Mouse (Mus musculus) kidney, postnatal 25 days (tissue): ENCODE measurements around the gene Tmem186.

ENCODE experiments used
- DNase-seq, 2 experiments: peaks; one replicate each; pipeline ENCODE4 v3.0.0; 2021; ENCODE audit warnings: mixed read lengths in 2 of 2

Gene Tmem186

DNA sequence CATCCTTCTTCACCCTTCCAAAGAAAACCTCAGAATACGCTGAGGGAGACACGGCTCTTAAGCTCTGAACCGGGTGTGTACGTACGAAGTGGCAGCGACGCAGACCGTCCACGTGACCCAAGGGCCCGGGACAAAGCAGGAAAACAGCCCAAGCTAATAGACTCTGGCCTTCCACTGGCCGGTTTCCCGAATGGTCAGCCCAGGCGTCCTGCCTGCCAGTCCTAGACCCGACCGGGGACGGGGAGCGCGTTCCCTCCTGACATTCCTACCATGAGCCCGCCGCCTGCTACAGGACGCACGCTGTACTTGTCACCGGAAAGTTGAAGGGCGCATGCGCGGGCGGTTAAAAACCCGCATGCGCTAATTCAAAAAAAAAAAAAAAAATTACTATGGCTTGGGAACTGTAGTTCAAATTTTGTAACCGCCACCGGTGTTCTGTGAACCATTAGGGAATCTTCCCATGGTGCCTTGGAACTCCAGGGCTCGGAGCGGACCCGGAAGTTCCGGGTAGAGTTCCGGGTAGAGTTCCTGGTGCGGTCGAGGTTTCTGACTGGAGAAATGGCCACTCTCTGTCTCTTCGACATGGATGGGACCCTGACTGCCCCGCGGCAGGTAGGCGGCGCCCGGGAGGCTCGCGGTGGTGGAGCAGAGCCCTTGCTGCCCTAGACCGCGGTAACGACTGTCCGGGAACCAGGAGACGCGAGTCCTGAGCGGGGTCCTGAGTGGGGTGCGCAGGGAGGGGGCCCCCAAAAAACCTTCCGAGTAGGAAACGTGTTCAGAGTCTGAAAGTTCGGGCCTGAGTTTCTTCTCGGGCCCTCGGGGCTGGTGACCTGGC is at the start of gene Tmem186, which contains the start of gene Pmm2:
Tmem186 (minus strand) TSS at position 496 of the 835 bp plus-strand sequence.
Pmm2 (plus strand) TSS at position 458 of the 835 bp plus-strand sequence.
- DNase-seq = peak; percentile 86 to 93

DNA sequence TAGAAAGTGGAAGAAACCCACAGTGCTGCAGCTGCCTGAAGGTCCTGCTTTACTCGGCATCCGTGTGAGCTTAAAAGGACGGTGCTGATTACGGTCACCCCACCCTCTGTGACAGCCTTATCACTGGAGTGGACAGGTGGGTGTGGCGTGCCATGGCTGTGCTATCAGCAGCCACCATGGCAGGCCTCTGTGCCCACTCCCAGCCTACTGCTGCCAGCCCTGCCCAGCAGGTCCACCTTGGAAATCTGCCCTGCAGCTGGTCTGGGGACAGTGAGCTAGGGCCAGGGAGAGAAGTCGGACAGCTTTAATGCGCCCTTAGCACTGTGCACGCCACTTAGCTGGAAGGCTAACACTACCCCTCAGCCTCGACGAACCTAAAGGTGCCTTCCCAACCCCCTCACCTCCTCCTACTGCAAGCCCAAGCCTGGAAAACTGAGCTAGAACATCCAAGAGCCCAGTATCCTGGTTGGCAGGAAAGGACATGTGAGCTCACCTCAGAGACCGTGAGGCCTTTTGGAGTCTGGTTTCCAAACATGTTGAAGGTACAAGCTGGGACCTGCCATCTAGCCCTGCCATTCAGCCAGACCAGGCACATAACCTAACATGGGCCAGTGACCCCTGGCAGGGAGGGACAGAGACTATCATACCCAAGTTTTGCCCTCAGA is 49.5 kb upstream of the Tmem186 start:
- DNase-seq = no peak

DNA sequence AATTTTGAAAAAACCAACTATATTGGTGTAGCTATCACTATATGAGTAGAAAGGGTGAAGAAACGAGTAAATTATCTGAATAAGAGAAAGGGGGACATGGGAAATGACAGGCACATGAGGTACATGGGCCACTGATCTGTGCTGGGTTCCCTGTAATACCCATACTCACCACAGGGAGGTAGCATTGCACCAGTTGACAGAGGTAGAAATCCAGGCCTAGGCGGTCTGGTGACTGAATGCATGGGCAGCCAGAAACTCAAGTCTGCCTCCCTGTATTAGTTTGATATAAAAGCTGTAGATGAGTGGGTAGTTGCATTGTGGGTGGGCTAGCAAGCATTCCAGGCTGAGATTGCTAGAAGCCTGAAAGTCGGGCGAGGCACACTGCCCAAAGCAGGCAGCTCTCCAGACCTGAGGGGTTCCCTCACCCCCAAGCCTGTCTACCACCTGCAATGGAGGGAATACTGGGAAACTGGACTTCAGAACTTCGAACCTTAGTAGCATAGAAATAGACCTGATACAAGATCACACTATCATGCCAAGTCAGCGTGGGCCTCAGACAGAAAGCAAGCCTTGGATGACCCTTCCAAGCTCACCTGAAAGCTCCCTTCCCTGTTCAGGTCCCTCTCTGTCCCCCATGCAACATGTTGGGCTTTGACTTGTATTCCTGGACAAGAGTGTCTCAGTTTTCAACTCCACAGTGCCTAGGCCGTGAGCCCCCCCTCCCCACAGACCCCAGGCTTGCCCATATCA is 48.8 kb upstream of the Tmem186 start:
- DNase-seq = peak; percentile 75 to 86

DNA sequence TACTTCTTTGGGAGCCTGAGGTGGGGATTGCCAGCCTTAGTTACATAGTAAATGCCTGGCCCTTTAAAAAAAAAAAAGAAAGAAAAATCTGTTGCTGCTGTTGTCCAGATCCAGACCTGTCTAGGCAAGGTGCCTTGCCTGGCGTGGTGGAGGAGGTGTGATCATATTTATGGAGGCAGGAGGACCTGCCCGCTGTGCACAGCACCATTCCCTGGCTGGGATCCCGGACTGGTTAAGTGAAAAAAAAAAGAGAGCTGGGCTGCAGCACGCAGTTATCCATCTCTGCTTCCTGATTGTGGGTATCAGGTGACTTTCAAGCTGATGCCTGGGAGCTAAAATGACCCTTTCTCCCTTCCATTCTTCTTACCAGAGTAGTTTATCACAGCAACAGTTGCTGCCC is 47.6 kb upstream of the Tmem186 start:
- DNase-seq = peak; percentile 51 to 61

DNA sequence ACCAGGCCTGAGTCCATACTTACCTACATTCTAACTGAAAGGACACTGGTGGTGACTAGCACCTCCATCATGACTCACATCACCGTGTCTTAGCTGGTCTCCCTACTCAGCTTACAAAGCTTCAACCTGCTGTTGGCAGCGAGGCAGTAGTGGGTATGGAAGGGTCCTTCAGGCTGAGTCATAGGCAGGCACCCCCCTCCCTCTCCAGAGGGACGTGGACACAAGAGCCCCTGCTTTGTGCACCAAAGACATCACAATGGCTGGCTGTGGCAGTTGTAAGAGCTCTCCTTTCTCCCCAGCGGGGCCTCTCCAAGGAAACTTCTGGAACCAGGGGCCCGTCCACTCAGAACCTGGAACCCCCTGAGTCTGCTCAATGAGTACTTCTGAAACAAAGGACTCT is 43.0 kb upstream of the Tmem186 start, which contains the start of gene Gm5767:
Gm5767 (plus strand) TSS at position 301 of the 400 bp plus-strand sequence.
- DNase-seq = no peak

DNA sequence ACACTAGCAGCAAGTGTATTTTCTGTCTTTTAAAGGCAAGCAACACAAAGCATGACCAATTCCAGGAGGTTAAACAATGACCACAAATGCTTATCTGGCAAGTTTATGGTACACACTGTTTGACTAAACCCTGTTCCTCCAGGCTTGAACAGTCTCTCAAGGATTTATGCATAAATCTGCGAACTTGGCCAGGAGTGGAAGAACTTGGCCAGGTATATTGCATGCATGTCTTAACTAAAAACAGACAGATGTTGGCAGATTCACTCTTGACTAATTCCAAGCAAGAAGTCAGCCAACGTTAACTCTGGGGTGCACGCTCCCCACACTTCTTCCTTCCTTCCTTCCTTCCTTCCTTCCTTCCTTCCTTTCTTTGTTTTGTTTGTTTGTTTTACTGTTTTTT is 42.3 kb upstream of the Tmem186 start:
- DNase-seq = no peak

DNA sequence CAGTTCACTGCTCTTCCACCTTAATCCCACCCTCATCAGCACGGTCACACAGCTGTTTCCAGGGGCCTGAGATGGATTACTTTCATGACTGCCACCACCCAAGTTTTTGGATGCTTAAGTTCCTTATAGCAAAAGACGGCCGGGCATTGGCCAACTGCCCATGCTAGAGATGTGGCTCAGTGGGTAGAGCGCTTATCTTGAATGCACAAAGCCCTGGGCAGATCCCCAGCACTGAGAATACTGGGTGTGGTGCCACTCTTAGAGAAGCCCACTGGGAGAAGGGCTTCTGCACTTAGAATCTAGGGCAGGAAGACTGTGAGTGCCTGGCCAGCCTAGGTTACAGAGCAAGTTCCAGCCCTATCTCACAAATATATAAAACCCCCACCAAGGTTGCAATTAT is 41.2 kb upstream of the Tmem186 start:
- DNase-seq = no peak

DNA sequence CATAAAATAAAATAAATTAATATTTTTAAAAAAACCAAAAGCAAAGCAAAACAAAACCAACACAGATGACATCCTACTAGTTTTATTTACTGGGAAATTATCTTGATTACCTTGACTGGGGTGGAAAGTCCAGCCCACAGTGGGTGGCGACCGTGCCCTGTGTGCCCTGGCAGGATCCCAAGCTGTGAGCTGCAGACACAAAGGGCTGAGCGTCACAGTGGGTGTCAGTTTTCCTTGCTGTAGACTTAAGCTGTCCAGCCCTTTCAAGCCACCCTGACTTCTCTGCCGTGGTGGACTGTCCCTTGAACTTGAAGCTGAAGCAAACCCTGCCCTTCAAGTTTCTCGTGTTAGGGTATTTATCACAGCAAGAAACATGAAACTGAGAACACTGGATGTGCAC is 40.5 kb upstream of the Tmem186 start:
- peak; percentile 63 to 69 for DNase-seq

DNA sequence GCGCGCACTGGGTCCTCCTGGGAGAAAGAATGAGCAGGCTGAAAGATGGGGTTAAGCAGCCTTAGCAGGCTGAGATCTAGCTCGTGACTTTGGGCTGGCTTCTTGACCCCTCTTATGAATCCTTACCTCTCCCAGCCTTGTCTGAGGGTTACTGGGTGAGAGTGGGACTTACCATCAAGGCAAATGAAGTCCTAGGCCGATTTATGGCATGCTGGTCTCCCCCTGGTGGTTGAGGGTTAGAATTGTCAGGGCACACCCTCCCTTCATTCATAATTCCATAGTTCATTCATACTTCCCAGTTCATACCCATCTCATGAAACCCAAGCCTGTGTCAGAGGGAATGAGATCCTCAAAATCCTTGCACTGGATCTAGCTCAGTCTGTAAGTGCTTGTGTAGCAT is 39.3 kb upstream of the Tmem186 start:
- peak in 1 of 2 experiments; percentile 33 for DNase-seq

DNA sequence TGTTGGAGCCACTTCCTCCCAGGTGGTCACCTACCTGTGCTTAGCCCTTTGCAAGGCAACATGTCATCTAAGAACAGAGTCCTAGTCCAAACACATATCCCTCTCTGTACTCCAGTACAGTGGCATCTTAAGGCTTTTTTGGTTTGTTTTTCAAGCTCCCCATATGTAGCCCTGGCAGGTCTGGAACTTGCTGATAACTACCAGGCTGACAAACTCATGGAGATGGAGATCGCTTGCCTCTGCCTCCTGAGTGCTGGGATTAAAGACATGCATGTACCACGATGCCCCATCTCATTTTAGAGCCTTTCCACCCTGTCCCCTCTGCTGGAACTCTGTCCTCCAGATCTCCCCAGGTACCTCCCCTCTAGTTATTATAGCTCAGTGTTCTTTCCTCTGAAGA is 38.7 kb upstream of the Tmem186 start:
- DNase-seq = no peak

DNA sequence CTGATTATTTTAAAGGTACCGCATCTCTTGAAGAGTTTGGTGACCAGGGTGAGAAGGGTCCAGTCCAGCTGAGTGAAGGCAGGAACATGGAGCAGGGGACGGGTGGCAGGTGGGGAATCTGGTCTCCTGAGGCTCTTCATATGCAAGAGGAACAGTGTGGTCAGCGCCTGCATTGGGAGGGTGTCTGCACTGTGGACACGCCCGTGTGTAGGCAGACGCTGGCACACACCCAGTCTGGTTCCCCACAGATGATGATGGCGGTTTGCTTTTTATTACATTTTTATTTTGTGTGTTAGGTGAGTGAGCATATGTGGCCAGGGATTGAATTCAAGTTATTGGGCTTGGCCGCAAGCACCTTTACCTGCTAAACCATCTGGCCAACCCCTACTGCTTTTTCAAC is 38.0 kb upstream of the Tmem186 start:
- DNase-seq = no peak

DNA sequence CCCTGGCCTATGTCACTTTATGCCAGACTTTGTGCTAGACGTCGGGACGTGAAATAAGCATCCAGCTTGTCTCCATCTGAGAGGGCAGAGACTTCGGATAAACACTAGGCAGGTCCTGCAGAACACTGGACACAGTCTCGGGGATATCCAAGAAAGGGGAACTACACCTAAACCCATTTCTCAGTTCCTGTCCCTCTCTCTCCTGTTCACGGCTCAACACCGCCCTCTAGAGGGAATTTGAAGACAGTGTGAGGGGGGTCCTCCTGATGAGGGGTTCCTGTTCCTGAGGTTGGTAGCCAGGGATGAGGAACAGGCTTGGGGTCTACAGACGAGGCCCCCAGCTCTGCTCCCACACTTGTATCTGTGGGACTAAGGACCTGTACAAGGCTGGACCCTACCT is 36.7 kb upstream of the Tmem186 start:
- peak; percentile 47 to 54 for DNase-seq

DNA sequence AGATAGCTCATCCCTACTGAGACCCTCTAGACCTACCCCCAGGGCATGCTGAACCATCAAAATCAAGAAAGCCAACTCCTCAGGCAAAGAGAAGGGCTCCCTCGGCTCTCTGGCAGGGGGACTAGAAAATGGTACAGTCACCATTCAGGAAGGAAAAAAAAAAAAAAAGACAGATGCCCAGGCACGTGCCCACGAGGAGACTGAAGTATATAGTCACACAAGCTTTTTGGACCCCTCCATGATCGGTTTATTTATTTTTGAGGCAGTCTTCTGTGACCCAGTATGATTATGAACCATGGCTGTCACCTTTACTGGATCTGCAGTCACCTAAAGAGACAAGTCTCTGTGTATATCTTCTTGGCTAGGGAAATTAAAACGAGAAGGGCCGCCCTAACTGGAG is 35.8 kb upstream of the Tmem186 start:
- no peak for DNase-seq

DNA sequence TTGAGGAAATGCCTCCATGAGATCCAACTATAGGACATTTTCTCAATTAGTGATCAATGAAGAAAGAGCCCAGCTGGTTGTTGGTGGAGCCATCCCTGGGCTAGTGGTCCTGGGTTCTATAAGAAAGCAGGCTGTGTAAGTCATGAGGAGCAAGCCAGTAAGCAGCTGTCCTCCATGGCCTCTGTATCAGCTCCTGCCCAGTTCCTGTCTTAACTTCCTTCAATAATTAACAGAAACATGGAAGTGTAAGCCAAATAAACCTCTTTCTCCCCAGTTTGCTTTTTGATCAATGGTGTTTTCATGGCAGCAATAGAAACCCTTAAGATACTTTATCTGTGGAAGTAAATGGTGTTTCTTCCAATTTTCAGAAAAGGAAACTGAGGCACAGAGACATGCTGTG is 35.3 kb upstream of the Tmem186 start:
- peak in 1 of 2 experiments; percentile 50 for DNase-seq

DNA sequence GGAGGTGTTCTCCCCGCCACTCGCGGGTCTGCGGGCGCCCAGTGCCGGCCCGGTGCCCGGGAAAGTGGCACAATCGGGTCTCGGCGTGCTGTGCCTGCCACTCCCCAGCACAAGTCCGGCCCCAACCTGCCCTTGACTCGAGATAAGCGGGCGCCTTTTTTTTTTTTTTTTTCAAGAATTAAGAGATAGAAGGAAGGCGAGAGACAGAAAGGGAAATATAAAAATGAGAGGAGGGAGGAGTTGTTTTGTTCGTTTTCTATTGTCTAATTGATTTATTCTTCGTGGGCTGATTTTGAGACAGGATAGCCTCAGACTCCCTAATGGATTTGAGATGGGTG is 34.8 kb upstream of the Tmem186 start:
- no peak for DNase-seq

DNA sequence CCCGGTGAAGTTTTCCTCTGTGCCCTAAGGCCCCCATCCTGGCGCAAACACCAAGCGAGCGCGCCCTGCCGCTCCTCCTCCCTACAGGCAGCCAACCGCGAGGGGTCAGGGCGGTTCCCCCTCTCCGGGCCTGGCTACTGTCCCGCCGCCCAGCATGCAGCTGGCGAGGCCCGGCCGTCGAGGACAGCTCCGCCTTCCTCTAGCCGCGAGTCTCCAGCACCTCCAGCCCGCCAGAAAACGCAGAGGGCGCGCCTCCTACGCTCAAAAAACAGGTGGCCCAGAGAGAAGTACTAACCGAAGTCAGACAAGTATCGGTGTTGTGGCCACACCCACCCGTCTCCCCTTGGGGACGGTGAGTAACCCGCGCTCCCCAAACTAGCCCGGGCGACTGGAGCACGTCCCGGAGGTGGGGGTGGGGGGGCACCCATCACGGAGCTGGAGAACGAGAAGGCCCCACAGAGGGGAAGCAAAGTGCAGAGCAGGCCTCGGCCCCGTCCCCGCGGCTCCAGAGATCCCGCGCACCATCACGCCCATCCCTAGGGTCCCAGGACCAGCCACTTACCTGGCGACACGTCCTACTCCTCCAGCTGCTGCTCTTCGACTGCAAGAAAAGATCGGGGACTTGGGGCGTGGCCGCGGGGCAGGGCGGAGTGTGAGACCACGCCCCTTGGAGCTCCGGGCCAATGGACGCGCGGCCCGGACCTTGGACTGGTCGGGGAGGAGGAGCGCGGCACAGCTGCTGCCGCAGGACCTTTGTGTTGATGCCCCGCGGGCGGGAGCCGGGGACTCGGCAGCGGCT is 34.2 kb upstream of the Tmem186 start, which contains the start of gene Carhsp1:
Carhsp1 (minus strand) TSS at position 605 of the 799 bp plus-strand sequence.
- peak; percentile 97 to 98 for DNase-seq

DNA sequence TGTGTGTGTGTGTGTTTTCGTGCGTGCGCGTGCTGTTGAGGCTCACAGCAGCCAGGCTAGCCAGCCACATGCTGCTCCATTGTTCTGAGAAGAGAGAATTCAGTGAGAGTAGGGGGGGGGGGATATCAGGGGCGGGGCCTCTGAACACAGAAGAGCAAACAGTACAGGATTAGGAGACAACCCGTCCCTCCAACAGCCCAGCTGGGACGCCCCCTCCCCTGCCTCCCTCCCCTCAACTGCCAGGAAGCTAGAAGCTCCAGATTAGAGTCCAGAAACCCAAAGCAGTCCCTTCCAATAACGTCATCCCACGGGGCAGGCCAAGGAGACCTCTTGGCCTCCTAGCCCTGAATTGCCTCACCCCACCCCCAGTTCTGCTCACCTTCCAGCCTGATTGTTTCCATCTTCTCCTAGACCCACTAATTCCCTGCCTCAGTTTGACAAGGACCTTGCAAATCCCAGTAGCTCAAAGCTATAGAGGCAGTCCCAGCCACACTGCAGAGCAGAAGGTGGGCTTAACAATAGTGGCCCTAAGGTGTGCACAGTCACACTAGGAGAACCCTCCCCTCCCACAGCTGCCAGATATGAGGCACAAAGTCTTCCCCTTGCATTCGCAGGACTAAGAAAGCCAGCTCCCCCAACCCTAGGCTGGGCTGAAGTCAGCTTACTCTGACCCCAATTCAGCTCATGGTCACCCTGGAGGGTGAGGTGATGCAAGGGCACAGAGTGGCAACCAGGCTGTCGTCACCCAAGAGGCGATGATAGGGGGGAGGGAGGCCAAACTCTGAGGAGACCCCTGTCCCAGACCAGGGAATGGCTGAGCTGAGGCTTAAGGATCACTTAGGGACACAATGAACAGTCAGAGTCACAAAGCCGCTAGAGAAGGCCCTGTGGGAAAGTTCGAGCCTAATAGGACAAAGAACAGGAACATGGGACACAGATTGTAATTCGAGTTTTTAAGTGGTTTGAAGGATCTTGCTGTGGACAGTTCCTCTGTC is 32.8 kb upstream of the Tmem186 start:
- DNase-seq = no peak

DNA sequence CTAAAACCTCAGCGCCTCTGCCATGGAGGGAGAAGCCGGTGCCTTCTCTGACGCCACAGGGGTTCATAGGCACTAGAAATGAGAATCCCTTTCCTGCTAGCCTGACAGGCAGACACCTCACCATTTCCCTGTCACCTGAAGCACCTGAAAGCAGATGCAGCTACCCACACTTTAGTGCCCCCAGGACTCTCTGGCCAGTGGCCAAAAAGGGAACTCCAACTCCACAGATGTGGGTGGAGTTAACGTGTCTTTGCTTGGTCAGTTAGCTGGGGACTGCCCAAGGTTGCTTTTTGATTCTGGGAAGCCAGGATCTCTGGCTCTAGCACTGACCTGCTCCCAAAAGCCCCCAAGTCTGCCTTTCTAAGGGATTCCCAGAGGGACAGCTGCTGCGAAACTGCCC is 31.9 kb upstream of the Tmem186 start:
- peak; percentile 38 to 44 for DNase-seq

DNA sequence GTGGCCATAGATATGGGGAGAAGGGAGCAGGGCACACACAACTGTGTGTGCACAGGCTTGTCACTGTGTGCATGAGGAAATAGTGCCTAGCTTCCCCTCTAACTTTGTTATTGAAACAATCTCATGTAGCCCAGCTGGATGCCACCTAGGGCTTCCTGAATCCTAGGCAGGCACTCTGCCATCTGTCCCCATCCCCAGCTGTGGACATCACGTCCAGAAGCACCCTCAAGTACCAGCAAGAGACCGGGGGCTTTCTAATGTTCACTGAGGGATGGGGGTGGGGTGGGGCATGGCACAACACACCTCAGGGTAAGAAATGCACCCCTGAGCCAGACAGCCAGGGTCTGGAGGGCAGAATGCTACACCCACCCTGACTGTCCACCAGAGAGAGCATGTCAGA is 30.9 kb upstream of the Tmem186 start:
- DNase-seq = no peak

DNA sequence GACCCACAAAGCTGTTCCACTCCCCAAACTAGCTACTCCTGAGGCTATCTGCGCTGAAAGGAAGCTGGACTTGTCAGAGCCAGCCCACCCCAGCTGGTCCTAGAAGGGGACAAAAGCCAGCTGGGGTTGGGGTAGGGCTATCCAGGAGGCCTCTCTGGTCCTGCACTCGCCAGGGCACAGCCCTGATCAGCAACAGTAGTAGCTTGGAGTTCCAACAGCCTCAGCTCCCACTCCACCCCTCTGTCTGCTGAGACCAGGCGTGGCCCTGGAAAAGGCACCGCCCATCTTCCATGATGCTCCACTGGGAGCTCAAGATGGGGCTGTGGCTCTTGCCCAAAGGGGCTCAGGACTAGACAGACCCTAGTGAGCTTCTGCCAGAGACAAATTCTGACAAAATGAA is 30.3 kb upstream of the Tmem186 start:
- peak in 1 of 2 experiments; percentile 43 for DNase-seq

DNA sequence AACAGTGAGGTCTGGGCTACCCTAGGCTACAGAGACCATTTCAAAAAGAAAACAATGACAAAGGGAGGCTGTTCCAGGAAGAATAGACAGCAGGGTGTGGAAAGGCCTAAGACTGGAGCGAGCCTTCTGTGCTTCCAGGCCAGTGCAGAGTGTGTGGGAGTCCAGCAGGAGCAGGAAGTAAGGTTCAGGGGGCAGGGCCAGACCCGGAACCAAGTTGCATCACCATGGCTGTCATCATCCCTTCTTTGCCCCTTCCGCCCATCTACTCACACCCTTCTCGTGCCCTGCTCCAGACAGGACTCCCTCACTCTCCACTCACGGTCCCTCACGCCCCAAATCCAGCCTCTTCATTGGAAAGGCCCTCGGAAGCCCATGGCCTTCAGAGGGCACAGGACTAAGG is 29.7 kb upstream of the Tmem186 start:
- peak in 1 of 2 experiments; percentile 50 for DNase-seq
